Mouse (Mus musculus) brain, adult 2 months (tissue): ENCODE measurements around the gene Art3.

Source experiments
- DNase-seq: peaks from one replicate; pipeline ENCODE4 v3.0.0; 2011; ENCODE audit warnings: low read depth, low spot score

Art3 gene

DNA sequence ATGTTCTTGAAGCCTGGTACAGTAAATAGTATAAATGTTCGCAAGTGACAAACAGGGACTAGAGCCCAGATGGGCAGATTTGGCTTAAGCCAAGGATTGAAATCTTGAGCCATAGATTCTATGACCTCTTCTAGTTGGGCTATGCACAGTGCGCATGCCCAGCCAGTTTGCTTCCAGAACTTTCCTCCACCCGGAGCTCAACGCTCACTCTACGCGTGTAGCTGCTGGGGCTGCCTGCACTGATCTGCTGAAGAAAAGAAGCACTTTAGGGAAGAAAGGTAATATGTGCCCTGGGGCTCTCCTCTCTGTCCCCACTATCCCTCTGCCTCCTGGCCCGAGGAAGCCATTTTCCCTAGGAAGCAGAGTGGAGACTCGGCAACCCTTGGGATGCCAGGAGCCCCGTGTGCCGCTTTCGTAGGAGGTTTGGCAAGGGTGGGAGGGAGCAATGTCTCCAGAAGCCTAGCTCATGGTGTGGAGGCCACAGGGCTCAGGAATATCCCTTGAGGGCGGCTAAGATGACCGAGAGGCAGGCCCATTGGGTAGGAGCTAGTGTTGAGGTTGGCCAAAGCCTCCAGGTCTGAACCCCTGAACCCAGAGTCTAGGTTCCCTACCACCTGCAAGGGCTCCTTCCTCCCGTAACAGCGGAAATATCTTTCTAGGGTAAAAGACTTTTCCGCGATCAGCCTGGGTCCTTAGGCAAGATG lies at the start of gene Art3:
TSS of gene Art3 (plus strand) at position 193 of the 704 bp plus-strand sequence.
- DNase-seq: no peak

DNA sequence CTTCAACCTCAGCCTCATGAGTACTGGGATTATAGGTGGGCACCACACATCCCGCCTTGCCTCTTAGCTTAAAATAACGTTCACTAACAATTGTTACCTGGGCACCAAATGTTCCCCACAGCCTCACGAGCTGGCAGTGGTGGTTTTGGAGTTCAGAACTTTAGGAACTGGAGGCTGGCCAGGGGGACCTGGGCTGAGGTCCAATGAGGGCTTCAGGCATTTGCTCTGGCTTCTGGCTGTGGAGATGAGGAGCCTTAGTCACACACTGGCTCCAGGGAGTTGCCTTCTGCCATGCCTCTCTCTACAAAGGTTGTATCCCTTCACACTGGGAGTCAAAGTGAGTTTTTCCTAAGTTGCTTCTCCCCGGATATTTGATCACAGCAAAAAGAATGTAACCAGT lies 49.1 kb upstream of the Art3 start:
- no peak for DNase-seq

- no peak for DNase-seq
These were observed 48.5 kb upstream of the Art3 start for GRCm38 (mm10) chr5:92283107-92283506.

DNA sequence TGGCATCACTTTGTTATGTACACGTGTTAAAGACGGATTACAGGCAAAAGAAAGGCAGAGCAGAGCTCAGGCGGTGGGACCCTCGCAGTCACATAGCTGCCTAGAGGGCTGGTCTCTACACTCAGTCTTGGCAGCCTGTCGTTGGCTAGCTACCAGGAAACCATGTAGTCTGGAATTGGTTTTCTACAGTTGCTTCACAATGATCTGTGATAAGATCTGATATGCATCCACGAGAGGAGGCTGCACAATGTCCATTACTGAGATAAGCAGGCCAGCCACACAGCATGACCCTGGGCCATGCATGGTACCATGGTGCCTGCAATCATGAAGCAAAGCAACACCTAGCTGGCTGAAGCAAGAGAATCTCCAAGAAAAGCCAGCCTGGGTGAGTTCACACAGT lies 43.8 kb upstream of the Art3 start:
- no peak for DNase-seq

DNA sequence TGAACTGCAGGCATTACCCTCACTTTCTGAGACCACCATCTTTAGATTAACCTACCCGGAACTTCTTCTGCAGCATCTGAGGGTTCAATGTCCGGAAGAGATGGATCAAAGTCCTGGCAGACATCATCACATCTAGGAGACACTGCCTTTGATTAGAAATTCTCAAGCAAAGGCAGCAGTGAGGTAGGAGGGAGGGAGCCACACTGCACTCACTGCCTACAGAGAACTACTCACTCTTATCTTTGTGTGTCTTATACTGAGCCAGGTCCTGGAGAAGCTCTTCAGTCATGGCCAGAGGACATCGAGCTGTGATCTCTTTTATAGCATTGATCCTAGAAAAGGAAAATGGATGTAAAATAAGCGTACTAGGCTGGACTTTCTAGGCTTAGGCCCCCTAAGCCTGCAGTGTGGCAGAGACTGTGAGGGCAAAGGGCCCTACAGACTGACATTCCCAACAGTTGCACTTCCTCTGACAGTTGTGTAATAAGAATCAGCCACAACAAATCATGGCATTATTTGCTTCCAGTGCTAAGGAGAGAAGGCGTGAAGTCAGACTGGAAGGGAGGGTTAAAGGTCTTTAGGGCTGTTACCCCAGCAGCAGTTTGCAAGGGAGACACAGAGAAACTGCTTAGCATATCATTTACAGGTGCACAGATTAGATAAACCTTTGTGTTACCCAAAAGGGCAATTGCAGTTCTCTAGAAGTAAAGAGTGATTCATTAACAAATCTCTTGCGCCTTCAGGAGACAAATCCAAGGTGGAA lies 39.8 kb upstream of the Art3 start:
- DNase-seq: no peak

DNA sequence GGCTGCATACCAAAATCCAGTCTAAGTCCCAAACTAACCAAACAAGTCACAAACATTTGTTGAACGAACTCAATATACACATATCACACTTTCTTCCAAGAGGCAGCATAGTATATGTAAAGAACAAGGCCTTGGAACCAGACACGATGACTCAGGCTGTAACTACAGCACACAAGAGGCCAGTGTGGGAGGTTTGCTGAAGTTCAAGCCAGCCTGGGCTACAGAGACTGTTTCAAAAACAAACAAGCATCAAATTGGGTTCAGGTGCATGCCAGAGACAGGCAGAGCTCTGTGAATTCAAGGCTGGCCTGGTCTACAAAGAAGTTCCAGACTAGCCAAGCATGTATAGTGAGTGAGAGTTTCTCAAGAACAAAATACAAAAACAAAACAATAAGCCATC lies 37.1 kb upstream of the Art3 start:
- no peak for DNase-seq

- no peak for DNase-seq
These were observed 29.3 kb upstream of the Art3 start for GRCm38 (mm10) chr5:92302149-92302840.

DNA sequence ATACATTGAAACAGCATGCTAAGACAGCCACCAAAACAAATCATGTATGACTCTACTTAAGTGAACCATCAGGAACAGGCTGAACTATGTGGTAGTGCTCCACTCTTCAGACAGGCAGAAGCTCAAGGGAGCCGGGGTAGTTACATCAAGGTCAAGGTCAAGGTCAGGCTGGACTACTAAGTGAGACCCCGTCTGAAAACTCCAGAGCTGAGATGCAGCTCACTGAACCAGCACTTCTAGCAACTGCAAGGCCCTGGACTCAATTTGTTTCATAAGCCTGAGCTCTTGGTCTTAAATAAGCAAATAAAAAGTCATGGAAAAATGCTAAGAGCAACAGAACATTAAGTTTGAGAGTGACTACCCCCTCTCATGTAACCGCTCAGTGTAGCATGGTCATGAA lies 27.3 kb upstream of the Art3 start:
- DNase-seq: no peak

DNA sequence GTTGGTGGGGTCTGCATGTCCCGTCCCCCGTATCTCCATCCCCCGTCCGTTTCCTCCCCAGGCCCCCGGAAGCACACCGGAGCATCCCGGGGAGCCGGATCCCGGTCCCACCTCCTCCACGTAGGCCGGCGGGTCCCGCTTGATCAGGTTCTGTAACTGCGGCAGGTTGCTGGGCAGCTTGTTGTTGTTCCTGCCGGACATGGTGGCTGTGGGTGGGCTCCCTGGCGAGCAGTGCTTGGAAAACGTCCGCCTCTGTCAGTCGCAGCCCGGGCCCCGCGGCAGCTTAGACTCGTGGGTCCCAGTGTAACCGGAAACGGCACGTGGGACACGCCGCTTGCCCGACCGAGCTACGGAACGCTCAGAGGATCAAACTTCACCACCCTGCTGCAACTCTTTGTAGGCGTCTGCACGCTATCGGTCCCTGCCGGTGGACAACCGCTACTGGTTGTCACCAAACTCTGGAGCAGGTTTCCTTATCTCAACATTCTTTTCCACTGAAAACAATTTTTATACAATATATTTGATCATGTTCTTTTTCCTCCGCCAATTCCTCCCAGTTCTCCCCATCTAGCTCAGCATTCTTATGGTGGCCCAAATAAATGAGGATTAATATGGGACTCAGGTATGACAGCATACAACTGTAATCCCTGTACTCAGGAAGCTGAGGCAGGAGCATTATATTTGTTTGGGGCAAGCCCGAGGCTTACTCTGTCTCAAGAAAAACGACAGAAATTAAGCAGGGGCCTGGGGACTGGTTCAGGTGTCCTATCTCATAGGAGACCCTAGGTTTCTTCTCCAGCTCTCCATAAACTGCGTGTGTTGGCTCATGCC lies 21.7 kb upstream of the Art3 start, which contains the start of gene Sdad1:
TSS of gene Sdad1 (minus strand) at position 799 of the 831 bp plus-strand sequence.
- DNase-seq: peak; percentile 99

DNA sequence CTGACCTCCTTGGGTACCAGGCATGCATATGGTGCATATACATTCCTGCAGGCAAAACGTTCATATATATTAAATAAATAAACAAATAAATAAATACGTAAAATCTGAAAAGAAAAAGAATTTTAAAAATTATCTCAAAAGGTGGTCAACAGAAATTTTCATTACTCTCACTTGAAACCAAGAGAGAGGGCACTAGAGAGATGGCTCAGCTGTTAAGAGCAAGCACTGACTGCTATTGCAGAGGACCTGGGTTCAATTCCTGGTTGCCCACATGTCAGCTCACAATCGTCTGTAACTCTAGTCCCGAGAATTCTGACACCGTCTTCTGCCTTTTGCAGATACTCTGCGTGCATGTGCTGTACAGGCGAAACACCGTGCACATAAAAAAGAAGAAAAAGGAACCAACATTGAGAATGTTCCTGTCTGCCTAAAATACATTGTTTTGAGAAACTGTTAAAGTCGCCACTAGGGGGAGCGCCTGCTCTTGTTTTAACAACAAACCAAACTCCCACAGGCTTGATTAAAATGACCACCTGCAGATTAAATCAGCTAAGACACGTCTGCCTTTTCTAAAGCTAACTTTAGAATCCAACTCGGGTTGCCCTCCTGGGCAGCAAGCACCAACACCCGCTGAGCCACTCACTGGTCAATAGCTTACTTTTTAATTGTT lies 19.4 kb upstream of the Art3 start:
- DNase-seq: peak; percentile 93

GRCm38 (mm10) chr5:92313776-92314175 lies 17.9 kb upstream of the Art3 start:
- DNase-seq: no peak

GRCm38 (mm10) chr5:92318119-92318518 lies 13.5 kb upstream of the Art3 start:
- DNase-seq: no peak

DNA sequence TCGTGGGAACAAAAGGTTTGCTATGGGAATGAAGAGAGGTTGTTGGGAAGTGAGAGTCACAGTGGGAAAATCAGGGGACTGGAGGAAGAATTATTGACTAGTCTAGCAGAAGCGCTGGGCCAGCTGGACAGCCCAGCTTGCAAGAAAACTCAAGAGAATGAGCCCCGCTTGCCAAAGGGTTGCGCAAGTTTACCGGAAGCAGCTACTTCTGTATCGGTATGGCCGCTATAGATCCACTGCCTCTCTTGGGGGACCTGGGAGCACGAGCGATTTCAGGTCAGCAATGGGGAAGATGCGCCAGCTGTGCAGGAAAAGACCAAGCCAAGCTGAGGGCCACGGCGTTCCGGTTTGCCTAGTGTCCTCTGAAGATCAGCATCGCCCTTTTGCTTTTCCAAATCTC lies 13.0 kb upstream of the Art3 start:
- DNase-seq: no peak

DNA sequence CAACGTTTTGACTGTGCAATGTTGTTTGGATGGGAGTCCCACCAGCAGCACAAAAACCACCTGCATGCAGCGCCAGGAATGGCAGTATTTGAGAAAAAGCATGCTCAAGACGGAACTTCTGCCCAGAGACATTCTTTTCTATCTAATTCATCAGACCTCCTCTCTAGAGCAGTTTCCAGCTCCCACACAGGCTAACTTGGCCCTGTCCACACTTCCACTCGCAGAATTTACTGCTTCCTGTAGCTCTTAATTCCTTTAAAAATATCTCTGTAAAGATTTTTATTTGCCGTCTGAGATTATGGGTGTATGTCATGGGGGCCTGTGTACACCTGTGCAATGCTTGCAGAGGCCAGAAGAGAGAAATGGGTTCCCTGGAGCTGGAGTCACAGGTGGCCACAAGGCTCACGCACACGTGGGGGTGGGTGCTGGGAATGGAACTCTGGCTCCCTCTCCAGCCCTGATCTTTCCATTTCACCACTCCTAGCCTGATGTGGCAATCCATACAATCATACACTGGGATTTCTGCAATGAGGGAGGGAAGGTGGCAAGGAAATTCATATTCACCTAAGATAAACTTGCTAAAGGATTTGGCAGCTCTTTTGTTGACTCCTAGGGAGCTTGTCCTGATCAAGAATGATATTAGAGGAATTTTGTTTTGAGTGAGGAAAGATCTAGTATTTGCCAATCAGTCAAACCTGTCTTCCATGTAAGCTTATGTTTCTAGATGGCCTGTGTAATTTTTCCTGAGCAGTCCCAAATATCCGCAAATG lies 9.8 kb upstream of the Art3 start:
- DNase-seq: no peak

GRCm38 (mm10) chr5:92322612-92323011 lies 9.0 kb upstream of the Art3 start:
- no peak for DNase-seq

DNA sequence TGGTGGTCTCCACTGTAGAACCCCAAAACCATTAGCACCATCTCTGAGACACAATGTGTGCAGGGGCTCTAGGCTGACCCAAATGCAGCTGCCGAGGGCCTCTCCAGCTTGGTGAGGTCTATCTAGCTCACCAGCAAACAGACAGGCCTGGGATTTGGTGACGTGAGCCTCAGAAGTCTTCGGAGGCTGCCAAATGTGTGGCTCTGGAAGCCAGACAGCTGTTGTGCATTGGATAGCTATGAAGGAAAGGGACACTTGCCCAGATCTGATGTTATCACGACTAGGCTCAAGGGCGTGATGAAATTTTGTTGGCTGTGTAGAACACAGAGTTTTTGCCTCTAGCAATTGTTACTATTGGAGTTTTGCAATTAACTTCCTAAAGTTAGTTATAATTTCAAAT lies 8.4 kb upstream of the Art3 start:
- no peak for DNase-seq

DNA sequence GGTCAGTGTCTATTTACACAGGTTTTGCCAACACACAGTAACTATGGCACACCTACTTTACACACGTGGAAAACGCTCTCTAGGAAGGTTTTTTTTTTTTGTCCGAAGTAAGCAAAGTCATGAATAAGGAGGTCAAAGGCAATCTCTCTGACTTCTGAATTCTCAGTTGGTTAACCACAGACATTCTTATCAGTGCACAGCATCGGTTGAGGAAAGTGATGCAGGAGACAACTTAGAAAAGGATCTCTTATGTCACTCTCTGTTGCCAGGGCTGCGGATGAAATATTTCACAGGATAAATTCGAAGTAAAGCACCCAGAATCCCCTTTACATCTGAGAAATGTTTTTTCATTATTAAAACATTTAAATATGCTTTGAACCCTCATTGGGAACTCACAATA lies 4.3 kb upstream of the Art3 start:
- no peak for DNase-seq

DNA sequence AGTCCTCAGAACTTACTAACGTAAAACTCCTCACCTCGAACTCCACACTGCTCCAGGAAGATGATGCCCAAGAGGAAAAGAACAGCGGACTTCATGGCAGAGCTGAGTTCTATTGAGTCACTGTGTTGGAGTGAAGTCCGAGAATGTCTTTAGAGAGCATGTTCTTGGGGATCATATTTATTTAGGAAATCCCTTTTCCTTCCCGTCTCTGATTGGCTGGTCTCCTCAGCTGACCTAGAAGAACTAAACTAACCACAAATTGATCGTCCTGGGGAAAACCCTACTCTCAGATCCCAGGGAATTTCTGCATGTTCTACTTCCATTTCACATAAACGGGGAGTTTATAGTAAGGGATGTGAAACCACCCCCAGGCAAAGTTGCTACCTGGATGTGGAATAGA lies 3.7 kb upstream of the Art3 start, which contains the start of gene Cxcl9:
TSS of gene Cxcl9 (minus strand) at position 151 of the 400 bp plus-strand sequence.
- DNase-seq: no peak

- DNase-seq: no peak
These were observed 505 bp upstream of the Art3 start for GRCm38 (mm10) chr5:92331122-92331521.

DNA sequence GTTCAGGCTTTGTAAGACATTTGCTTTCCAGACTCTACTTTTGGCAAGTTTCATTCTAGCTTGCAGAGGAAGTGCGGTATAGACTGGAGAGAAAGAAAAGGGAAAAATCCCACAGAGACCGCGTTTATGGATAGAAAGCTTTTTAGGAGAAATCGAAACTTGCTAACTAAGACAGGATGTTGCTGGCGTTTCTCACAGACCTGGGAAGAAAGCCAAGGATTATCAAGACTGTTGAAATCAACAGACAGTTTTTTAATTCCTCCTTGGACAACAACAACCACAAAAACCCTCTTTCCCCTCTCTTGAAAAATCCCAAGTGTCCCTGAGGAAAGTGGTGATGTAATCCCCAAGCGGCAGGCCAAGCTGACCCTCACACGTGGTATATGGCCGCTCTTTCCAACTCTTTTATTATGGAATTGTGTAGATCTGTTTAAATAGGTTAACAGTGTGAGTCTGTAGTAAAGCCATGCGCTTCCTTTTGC lies 773 bp downstream of the Art3 start:
- DNase-seq: peak; percentile 30
